Mouse (Mus musculus): Measurements from ENCODE around the gene Gm10354. TPM values are rescaled to one million over a fixed set of nuclear protein-coding genes. Genes with fewer than 3 reads are reported as not detected.
"Not testable (repeated sequence)": the region's sequence is repeated elsewhere in the genome, so short reads cannot be mapped to it uniquely, and the experiment has no call there.

Gene Gm10354
- total RNA-seq, 2 experiments from 2014 or later, result not detected

DNA sequence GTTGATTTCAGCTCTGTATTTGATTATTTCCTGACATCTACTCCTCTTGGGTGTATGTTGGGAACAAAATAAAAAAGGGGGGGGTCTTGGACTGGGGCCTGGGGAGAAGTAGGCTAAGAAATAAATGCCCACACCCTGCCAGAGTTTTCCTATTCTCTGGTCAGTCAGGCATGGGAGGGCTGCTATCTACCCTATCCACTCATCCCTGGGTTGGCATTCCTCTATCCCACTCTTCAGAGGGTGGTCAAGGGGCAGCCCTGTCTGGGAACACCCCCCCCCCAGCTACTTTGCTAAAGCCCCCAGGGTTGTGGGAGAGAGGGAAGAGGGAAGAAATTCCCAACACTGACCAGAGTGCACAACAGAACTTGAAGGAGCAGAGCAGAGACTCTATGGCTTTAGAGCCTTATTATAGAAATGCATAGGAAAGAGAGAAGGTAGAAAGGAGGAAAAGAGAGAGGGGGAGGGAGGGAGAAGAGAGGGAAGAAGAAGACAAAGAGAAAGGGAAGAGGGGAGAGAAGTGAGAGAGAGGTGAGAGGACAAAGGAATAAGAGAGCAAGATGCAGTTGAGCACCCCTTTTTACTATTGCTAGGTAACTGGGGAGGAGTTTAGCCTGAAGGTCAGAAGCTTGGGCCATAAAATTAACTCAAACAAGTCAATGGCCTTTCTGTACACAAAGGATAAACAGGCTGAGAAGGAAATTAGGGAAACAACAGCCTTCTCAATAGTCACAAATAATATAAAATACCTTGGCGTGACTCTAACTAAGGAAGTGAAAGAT lies 22.6 kb downstream of the Gm10354 start:
- not testable (repeated sequence) for DNase-seq (ENCODE audit: extremely low spot score in 1 of 2, low spot score in 1 of 2)

DNA sequence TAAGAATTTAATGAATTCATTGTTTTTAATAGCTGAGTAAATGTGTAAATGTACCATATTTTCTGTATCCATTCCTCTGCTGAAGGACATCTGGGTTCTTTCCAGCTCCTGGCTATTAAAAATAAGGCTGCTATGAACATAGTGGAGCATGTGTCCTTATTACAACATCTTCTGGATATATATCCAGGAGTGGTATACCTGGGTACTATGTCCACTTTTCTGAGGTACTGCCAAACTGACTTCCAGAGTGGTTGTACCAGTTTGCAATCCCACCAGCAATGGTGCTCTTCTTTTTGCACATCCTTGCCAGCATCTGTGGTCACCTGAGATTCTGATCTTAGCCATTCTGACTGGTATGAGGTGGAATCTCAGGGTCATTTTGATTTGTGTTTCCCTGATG lies 25.1 kb downstream of the Gm10354 start:
- DNase-seq (ENCODE audit: extremely low spot score in 1 of 2, low spot score in 1 of 2), result not testable (repeated sequence)

GRCm38 (mm10) chr5:14952749-14953148 lies 26.0 kb downstream of the Gm10354 start:
- DNase-seq (ENCODE audit: extremely low spot score in 1 of 2, low spot score in 1 of 2), result not testable (repeated sequence)

- DNase-seq (ENCODE audit: extremely low spot score in 1 of 2, low spot score in 1 of 2), result not testable (repeated sequence)
Measured at GRCm38 (mm10) chr5:14951822-14952221, 26.9 kb downstream of the Gm10354 start.

DNA sequence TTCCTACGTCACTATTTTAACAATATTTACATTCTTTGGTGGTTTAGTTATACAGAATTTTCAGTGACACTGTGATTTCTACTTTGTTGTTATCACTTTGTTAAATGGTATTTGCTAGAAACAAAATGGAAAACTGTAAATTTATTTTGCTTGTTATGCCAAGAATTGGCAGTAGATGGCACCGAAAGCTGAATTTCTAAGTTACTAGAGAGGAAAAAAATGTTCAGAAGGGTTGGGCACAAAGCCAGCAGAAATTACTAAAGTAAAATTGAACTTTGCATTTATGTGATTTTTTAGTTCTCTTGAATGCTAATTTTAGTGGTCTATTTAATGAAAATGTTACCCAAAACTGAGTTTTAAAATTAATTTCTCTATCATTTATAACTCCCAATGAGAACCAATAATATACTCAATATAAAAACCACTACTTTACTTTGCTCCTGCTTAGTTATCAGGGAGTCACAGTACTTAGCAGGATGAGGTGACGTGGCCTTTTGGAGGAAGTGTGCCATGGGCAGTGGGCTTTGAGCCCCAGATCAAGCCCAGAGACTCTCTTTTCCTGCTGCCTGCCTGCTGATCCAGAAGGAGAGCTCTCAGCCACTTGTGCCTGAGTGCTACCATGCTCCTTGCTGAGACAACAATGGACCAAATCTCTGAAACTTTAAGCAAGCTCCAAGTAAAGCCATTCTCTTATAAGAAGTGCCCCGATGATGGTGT lies 31.1 kb downstream of the Gm10354 start:
- DNase-seq (ENCODE audit: extremely low spot score in 1 of 2, low spot score in 1 of 2), result peak in 1 of 2 experiments; percentile 8

GRCm38 (mm10) chr5:14945524-14945923 lies 33.2 kb downstream of the Gm10354 start:
- DNase-seq (ENCODE audit: extremely low spot score in 1 of 2, low spot score in 1 of 2), result not testable (repeated sequence)

GRCm38 (mm10) chr5:14941043-14941442 lies 37.7 kb downstream of the Gm10354 start:
- DNase-seq (ENCODE audit: extremely low spot score in 1 of 2, low spot score in 1 of 2), result not testable (repeated sequence)

GRCm38 (mm10) chr5:14938329-14938728 lies 40.4 kb downstream of the Gm10354 start, which contains the start of gene Speer4e:
TSS of gene Speer4e (minus strand) at chr5:14938429.
- DNase-seq (ENCODE audit: extremely low spot score in 1 of 2, low spot score in 1 of 2), result not testable (repeated sequence)

- DNase-seq (ENCODE audit: extremely low spot score in 1 of 2, low spot score in 1 of 2), result not testable (repeated sequence)
Measured at GRCm38 (mm10) chr5:14933721-14934120, 45.0 kb downstream of the Gm10354 start.

- DNase-seq (ENCODE audit: extremely low spot score in 1 of 2, low spot score in 1 of 2), result not testable (repeated sequence)
Measured at GRCm38 (mm10) chr5:14927047-14927446, 51.7 kb downstream of the Gm10354 start.

Other genes with a start within 250 kb of the Gm10354 start
- not detected for gene Gm9758, start 64.0 kb downstream of the Gm10354 start, total RNA-seq (2021)
- gene Speer4e, start 40.5 kb downstream of the Gm10354 start, total RNA-seq (2021), result not detected
- not detected for gene Gm17019, start 54.1 kb upstream of the Gm10354 start, total RNA-seq (2021)